Mouse (Mus musculus) layer of hippocampus, adult 6 months (tissue): Measurements from ENCODE around the gene Cask. TPM values are rescaled to one million over a fixed set of nuclear protein-coding genes. Genes with fewer than 3 reads are reported as not detected.

Experiments
- long read RNA-seq, 2 experiments: library from polyadenylated mRNA; unstranded; transcript quantifications; one replicate each; pipeline ENCODE4 v2.0.0; 2019 to 2020
- microRNA-seq: library from miRNA; unstranded; fragments of <30 nt; microRNA quantifications from one replicate; pipeline ENCODE4 v1.2.0, GENCODE M21; 2020
- polyA plus RNA-seq: library from polyadenylated mRNA; unstranded; fragments of <200 nt; fragmentation: Nextera tagmentation; gene quantifications from 2 replicates; pipeline ENCODE4 v1.2.3, GENCODE M21; 2021

The Cask gene
- 15.6 and 37.1 TPM in 2 replicates for polyA plus RNA-seq
- long read RNA-seq, experiment 1, partial matches to known transcripts, result 5 of 73 reads
- long read RNA-seq, experiment 1, other reads (novel, unspliced or antisense), result 68 of 73 reads
- long read RNA-seq, experiment 2, full-length matches to known transcripts, result 1 of 26 reads
- long read RNA-seq, experiment 2, partial matches to known transcripts, result 6 of 26 reads
- long read RNA-seq, experiment 2, other reads (novel, unspliced or antisense), result 19 of 26 reads

DNA sequence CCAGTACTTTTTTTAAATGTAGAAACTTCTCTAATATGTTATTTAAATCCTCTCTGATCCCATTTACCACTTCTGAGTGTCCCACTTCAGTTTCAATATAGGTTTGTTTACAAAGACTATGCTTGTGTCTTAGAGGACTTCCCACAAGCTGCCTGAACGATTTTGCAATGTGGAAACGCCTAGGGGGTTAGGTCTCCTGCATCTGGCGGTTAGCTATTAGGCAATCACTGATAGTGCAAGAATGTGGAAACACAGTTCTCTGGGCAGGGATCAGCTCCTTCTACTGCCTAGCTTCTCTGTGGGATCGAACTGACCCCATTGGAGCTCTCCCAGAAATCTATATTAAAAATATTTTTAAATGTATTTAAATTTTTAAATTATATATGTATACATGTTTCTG, at the start of gene Cask:
Gene Cask (minus strand): TSS at position 83 of the 400 bp plus-strand sequence.

DNA sequence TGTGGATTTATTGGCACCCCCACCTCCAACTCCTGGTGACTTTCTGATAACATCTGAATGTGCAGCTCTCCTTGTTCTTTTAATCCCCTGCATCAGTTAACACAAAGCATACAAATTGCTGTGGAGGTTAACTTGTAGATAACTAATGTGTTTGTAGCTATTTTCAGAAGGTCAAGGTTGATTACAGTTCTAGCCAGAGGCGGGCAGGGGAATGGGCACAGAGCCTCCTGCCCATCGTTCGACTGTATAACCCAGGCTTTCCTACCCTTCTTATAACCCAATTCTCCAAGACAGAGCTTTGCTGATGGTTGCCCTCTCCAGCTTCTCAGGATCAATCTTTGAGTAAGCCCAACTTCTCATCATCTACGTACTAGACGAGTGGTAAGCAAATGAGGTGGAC, 190.1 kb downstream of the Cask start, which contains the start of gene Gpr82:
Gene Gpr82 (plus strand): TSS at position 301 of the 400 bp plus-strand sequence.

DNA sequence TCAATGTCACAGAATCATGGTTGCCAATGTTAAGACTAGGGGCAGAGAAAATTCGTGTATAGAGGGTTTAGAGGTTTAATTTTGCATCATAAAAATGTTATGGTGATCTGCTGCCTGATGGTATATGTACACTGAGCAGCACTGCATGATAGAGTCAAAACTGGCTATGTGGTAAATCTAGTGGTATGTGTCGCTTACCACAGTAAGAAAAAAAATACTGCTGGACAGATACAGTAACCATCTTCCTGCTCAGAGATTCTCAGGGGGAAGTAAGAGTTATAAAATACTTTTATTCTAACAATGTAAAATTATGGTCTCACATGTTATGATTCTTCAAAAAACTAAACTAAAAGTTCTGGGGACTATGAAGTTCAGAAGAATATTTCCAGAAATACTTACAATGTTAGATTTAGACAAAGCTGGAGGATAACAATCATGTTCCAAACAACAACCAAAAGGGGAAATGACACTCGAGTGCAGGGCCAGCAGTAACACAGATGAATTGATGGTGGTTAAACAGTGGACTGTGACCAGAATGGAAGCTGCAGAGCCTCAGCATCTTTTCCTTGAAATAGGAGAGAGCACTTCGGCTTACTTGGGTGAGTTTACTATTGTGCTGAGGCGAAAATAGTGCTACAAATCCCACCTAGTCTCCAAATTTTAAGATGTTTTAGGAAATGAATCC, 219.4 kb downstream of the Cask start, which contains the start of gene Gpr34:
Gene Gpr34 (plus strand): TSS at position 491 of the 685 bp plus-strand sequence.

Small RNA genes within 50 kb of the gene (microRNA-seq; reads per million reads assigned to microRNA genes)
- gene Gm25246, result not detected

Other genes with a start within 250 kb of the Cask start
- 21.3 and 23.7 TPM in 2 replicates for gene Gpr34, start 219.3 kb downstream of the Cask start, polyA plus RNA-seq
- 0.10 TPM in 2 replicates for gene Gpr82, start 190.0 kb downstream of the Cask start, polyA plus RNA-seq